Mouse (Mus musculus) C2C12 (cell line): ENCODE measurements around the gene Tspan5.

Source experiments
- CTCF ChIP-seq: IDR thresholded peaks from one replicate; pipeline ENCODE4 v1.5.1; 2011; ENCODE audit not compliant: control insufficient read depth, insufficient read depth, insufficient read length
- FOSL1 ChIP-seq: IDR thresholded peaks from one replicate; pipeline ENCODE4 v1.8.0; 2011; ENCODE audit warnings: mild to moderate bottlenecking, low read length; ENCODE audit not compliant: poor library complexity, insufficient read depth, severe bottlenecking

DNA sequence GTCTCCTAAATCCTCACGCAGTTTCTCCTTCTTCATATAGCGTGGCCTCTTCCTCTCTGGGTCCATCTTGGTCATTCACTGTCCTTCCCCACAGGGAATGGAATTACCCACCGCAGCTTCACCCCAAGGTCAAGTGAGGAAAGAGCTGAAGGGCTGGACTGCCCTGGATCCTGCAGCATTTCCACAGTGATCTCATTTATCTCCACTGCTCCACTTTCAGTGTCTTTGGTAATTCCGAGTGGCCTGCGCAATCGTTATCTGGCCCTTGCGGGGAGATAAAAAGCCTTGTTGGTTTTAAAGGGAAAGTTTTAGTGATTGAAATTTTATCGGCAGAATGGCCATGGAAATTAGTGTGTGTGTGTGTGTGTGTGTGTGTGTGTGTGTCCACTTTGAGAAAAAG, 14.4 kb upstream of the Tspan5 start:
- TF ChIP-seq CTCF (no peak), FOSL1 (no peak)
